Mouse (Mus musculus): Measurements from ENCODE around the gene Entr1.

- TF ChIP-seq CTCF (IDR thresholded peaks at IDR 0.05; ENCODE audit: insufficient read depth, low read depth, low read length) = no peak
- peak; percentile 87 for TF ChIP-seq POLR2A (IDR thresholded peaks at IDR 0.05; ENCODE audit: insufficient read depth, low read depth, low read length)
Observed at GRCm38 (mm10) chr2:26389154-26389690, at the start of gene Entr1, which contains the start of gene Pmpca.

Measured in olfactory bulb, adult 2 months (tissue).